Mouse (Mus musculus) left cerebral cortex, postnatal 25 days (tissue): ENCODE measurements around the gene 2010003K11Rik. TPM values are rescaled to one million over a fixed set of nuclear protein-coding genes. Genes with fewer than 3 reads are reported as not detected.
"Not testable (repeated sequence)": the region's sequence is repeated elsewhere in the genome, so short reads cannot be mapped to it uniquely, and the experiment has no call there.

Experiments used
- DNase-seq, 2 experiments: peaks; one replicate each; pipeline ENCODE4 v3.0.0; 2022; ENCODE audit warnings: low spot score in 2 of 2, mixed read lengths in 1 of 2
- intact Hi-C: fragments of 180-260 bp; cut with DNase I; formaldehyde crosslinking; loops from one replicate; pipeline ENCODE4 v1.15.1; 2025
- total RNA-seq, 2 experiments: library from RNA; stranded (reverse); gene quantifications; 2 replicates each; pipeline ENCODE4 v1.2.3; 2021

The 2010003K11Rik gene
- total RNA-seq, 2 experiments from 2014 or later: not detected

GRCm38 (mm10) chr19:4474739-4475138 lies 23.6 kb downstream of the 2010003K11Rik start:
- DNase-seq: no peak
- intact Hi-C loops: no loop called here

- DNase-seq: no peak
- intact Hi-C loops: no loop called here
These were observed 24.8 kb downstream of the 2010003K11Rik start for GRCm38 (mm10) chr19:4473549-4473948.

GRCm38 (mm10) chr19:4468363-4468762 lies 30.0 kb downstream of the 2010003K11Rik start:
- intact Hi-C loops: no loop called here
- no peak for DNase-seq

GRCm38 (mm10) chr19:4464666-4465065 lies 33.7 kb downstream of the 2010003K11Rik start:
- DNase-seq: no peak

GRCm38 (mm10) chr19:4461981-4462380 lies 36.4 kb downstream of the 2010003K11Rik start:
- no peak for DNase-seq
- intact Hi-C loops: no loop called here

More at GRCm38 (mm10) chr19:4464666-4465065, 33.7 kb downstream of the 2010003K11Rik start:
- intact Hi-C loops: no loop called here

- DNase-seq: peak in 1 of 2 experiments; percentile 43
- intact Hi-C loops: no loop called here
These were observed 42.2 kb downstream of the 2010003K11Rik start for GRCm38 (mm10) chr19:4456227-4456626.

- DNase-seq: peak in 1 of 2 experiments; percentile 57
- intact Hi-C loops: no loop called here
These were observed 43.1 kb downstream of the 2010003K11Rik start for GRCm38 (mm10) chr19:4455071-4455800.

GRCm38 (mm10) chr19:4454040-4454439 lies 44.3 kb downstream of the 2010003K11Rik start:
- intact Hi-C loops: not testable (repeated sequence)

GRCm38 (mm10) chr19:4452525-4452924 lies 45.9 kb downstream of the 2010003K11Rik start:
- intact Hi-C loops: no loop called here
- no peak for DNase-seq

More at GRCm38 (mm10) chr19:4454040-4454439, 44.3 kb downstream of the 2010003K11Rik start:
- DNase-seq: not testable (repeated sequence)

- intact Hi-C loops: no loop called here
- DNase-seq: no peak
These were observed 46.4 kb downstream of the 2010003K11Rik start for GRCm38 (mm10) chr19:4451965-4452364.

- no peak for DNase-seq
- intact Hi-C loops: no loop called here
These were observed 47.3 kb downstream of the 2010003K11Rik start for GRCm38 (mm10) chr19:4451098-4451497.

GRCm38 (mm10) chr19:4450666-4451065 lies 47.7 kb downstream of the 2010003K11Rik start:
- intact Hi-C loops: no loop called here
- DNase-seq: no peak

GRCm38 (mm10) chr19:4449230-4449629 lies 49.2 kb downstream of the 2010003K11Rik start:
- intact Hi-C loops: loop anchor here (10.0 kb wide), 1 partner anchor 194 kb away; no protein-coding TSS in a partner anchor
- DNase-seq: no peak

- no peak for DNase-seq
- intact Hi-C loops: loop anchor here (10.0 kb wide), 1 partner anchor 193 kb away; no protein-coding TSS in a partner anchor
These were observed 50.9 kb downstream of the 2010003K11Rik start for GRCm38 (mm10) chr19:4447445-4447844.

Other genes starting within 250 kb of the 2010003K11Rik start
- 10 to 100 TPM; 52.3 to 58.2 TPM for gene Ssh3, start 229.4 kb downstream of the 2010003K11Rik start, total RNA-seq
- gene Ankrd13d, start 215.4 kb downstream of the 2010003K11Rik start, total RNA-seq: 10 to 100 TPM; 70.0 to 76.6 TPM
- gene Grk2, start 192.4 kb downstream of the 2010003K11Rik start, total RNA-seq: 100 to 1,000 TPM; 217 to 223 TPM
- gene Kdm2a, start 100.3 kb downstream of the 2010003K11Rik start, total RNA-seq: 10 to 100 TPM; 71.5 to 75.1 TPM
- gene Rhod, start 59.2 kb downstream of the 2010003K11Rik start, total RNA-seq: under 1 TPM; 0.57 to 0.64 TPM
- 10 to 100 TPM; 38.2 to 43.4 TPM for gene Syt12, start 21.1 kb downstream of the 2010003K11Rik start, total RNA-seq
- 10 to 100 TPM; 56.9 to 66.3 TPM for gene Pcx, start 11.9 kb upstream of the 2010003K11Rik start, total RNA-seq
- 10 to 100 TPM; 47.2 to 47.3 TPM for gene Lrfn4, start 117.1 kb upstream of the 2010003K11Rik start, total RNA-seq
- 10 to 100 TPM; 25.1 to 26.1 TPM for gene Rce1, start 127.1 kb upstream of the 2010003K11Rik start, total RNA-seq
- 1 to 10 TPM; 1.1 to 1.3 TPM for gene Gm960, start 200.1 kb upstream of the 2010003K11Rik start, total RNA-seq
- 100 to 1,000 TPM; 659 to 669 TPM for gene Sptbn2, start 212.6 kb upstream of the 2010003K11Rik start, total RNA-seq